Mouse (Mus musculus) stomach, postnatal 0 days (tissue): ENCODE data around the gene Ppef2.

Experiments
- CTCF ChIP-seq: IDR thresholded peaks from 2 replicates; pipeline ENCODE4 v1.5.1; 2016; ENCODE audit warnings: antibody characterized with exemption, low read depth, mild to moderate bottlenecking, moderate library complexity
- EP300 ChIP-seq: optimal IDR thresholded peaks from 2 replicates; pipeline ENCODE3; 2016; ENCODE audit warnings: antibody characterized with exemption

GRCm38 (mm10) chr5:92287840-92288239, 31.8 kb upstream of the Ppef2 start:
- TF ChIP-seq CTCF = no peak
- TF ChIP-seq EP300 = no peak
